Mouse (Mus musculus) bone marrow macrophage, adult 2 months (primary cell): ENCODE results near the gene Ceacam15.

Experiments
- CTCF ChIP-seq: IDR thresholded peaks from 2 replicates; pipeline ENCODE4 v1.5.1; 2012; ENCODE audit warnings: low read depth, mild to moderate bottlenecking, low read length, moderate library complexity
- POLR2A ChIP-seq: IDR thresholded peaks from 2 replicates; pipeline ENCODE4 v1.6.1; 2012; ENCODE audit warnings: mild to moderate bottlenecking, low read depth, low read length, borderline replicate concordance

DNA sequence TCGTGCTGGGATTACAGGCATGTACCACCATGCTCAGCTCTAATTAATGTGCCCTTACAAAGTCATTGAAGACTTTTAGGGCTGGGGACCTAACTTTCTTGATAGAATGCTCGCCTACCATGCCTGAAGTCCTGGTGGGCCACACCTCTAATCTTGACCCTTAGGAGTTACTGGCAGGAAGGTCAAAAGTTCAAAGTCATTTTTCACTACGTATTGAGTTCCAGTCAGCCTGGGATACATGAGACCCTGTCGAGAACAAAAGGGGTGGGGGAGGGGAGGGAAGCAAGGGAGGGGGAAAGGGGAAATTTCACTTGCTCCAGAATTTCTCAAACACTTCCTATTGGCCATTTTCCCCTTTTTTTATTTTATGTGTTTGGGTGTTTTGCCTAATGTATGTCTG lies 52.4 kb downstream of the Ceacam15 start:
- TF ChIP-seq CTCF (no peak), POLR2A (no peak)
